Mouse (Mus musculus): Measurements from ENCODE around the gene Itpkb. TPM values are rescaled to one million over a fixed set of nuclear protein-coding genes. Genes with fewer than 3 reads are reported as not detected.

The Itpkb gene
- polyA plus RNA-seq, 1 experiment from 2014 or later, result 8.4 TPM

DNA sequence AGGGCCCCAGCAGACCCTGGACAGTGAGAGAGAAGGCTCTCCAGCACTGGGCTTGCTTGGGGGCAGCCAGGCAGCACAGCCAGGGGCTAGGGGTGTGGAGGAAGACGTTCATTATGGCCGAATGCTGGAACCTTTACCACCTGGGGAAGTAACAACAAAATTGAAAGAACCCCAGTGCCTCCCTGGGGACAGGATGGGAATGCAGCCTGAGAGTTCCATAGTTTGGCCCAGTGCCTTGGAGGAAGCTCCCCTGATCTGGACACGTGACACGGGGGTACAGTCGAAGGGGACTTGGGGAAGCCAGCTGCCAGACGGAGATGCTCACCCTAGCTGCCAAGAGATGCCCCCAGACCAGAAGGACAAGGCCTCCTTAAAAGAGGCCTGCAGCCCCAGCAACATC, 3.3 kb downstream of the Itpkb start:
- DNase-seq (ENCODE audit: low spot score) (no peak), ATAC-seq (no peak)
- Histone ChIP-seq H3K4me3 (ENCODE audit: low read depth, low read length) (peak overlapping the region; percentile 76), H3K9ac (replicated peaks; ENCODE audit: low read depth) (0 out of 2 replicates have a peak overlapping the region, but pooled peaks have one; percentile 12), H3K4me2 (replicated peaks; ENCODE audit: low read depth, low read length) (peak overlapping the region; percentile 96), H3K9me3 (ENCODE audit: low read length) (no peaks in the 10 kb centered on the region), H3K27me3 (replicated peaks; ENCODE audit: insufficient read depth, low read length) (no peaks in the 10 kb centered on the region), H3K36me3 (ENCODE audit: insufficient read depth, low read length) (no peaks in the 10 kb centered on the region), H3K4me1 (ENCODE audit: insufficient read depth, low read depth, low read length) (peaks cover 26% of the 10 kb centered on the region), H3K27ac (ENCODE audit: low read length) (no peak overlapping the region)
- TF ChIP-seq EP300 (IDR thresholded peaks at IDR 0.05) (no peak), CTCF (IDR thresholded peaks at IDR 0.05) (no peak)
- WGBS, result 50% methylated on average over 6 of the region's 6 CpGs

DNA sequence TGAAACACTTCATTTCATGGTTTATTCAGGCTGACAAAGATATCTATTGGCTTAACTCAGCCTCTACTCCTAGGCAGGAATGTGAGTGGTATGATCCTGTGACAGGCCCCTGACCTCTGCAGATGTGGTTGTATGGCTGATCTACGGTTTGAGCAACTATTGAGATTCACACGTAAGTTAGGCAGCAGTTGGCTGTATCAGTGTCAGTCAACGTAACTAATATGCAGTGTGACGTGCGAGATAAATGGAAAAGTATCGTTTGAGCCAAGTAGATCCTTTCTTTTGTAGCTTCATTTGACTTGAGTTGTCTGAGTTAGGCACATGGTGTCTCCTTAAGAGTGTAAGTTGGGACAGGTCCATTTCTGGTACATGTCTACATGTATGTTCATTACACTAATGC, 4.3 kb downstream of the Itpkb start:
- no peak overlapping the region for H3K9ac ChIP-seq (replicated peaks; ENCODE audit: low read depth)
- H3K9me3 ChIP-seq (ENCODE audit: low read length), result no peaks in the 10 kb centered on the region
- ATAC-seq (no peak), DNase-seq (ENCODE audit: low spot score) (no peak)
- H3K36me3 ChIP-seq (ENCODE audit: insufficient read depth, low read length), result no peaks in the 10 kb centered on the region
- H3K4me2 ChIP-seq (replicated peaks; ENCODE audit: low read depth, low read length), result peak overlapping the region; percentile 96
- no peaks in the 10 kb centered on the region for H3K27me3 ChIP-seq (replicated peaks; ENCODE audit: insufficient read depth, low read length)
- TF ChIP-seq CTCF (IDR thresholded peaks at IDR 0.05) (no peak), EP300 (IDR thresholded peaks at IDR 0.05) (no peak)
- 71% methylated on average over 6 of the region's 6 CpGs for WGBS
- H3K27ac ChIP-seq (ENCODE audit: low read length), result no peak overlapping the region
- H3K4me1 ChIP-seq (ENCODE audit: insufficient read depth, low read depth, low read length), result peaks cover 26% of the 10 kb centered on the region
- peak overlapping the region; percentile 76 for H3K4me3 ChIP-seq (ENCODE audit: low read depth, low read length)

- TF ChIP-seq EP300 (IDR thresholded peaks at IDR 0.05) (no peak), CTCF (IDR thresholded peaks at IDR 0.05) (no peak)
- Histone ChIP-seq H3K4me1 (ENCODE audit: insufficient read depth, low read depth, low read length) (peaks cover 26% of the 10 kb centered on the region), H3K9ac (replicated peaks; ENCODE audit: low read depth) (no peak overlapping the region), H3K9me3 (ENCODE audit: low read length) (no peaks in the 10 kb centered on the region), H3K4me3 (ENCODE audit: low read depth, low read length) (peak overlapping the region; percentile 14), H3K27me3 (replicated peaks; ENCODE audit: insufficient read depth, low read length) (no peaks in the 10 kb centered on the region), H3K36me3 (ENCODE audit: insufficient read depth, low read length) (no peaks in the 10 kb centered on the region), H3K4me2 (replicated peaks; ENCODE audit: low read depth, low read length) (peak overlapping the region; percentile 96), H3K27ac (ENCODE audit: low read length) (no peak overlapping the region)
- ATAC-seq (no peak), DNase-seq (ENCODE audit: low spot score) (no peak)
- WGBS, result 64% methylated on average over 12 of the region's 12 CpGs
Observed at GRCm38 (mm10) chr1:180335513-180336375, 5.5 kb downstream of the Itpkb start.

GRCm38 (mm10) chr1:180338358-180338757, 8.1 kb downstream of the Itpkb start:
- no peaks in the 10 kb centered on the region for H3K36me3 ChIP-seq (ENCODE audit: insufficient read depth, low read length)
- no peak overlapping the region for H3K4me3 ChIP-seq (ENCODE audit: low read depth, low read length)
- H3K4me2 ChIP-seq (replicated peaks; ENCODE audit: low read depth, low read length), result no peak overlapping the region
- no peaks in the 10 kb centered on the region for H3K27me3 ChIP-seq (replicated peaks; ENCODE audit: insufficient read depth, low read length)
- no peak for TF ChIP-seq CTCF (IDR thresholded peaks at IDR 0.05)
- no peak for TF ChIP-seq EP300 (IDR thresholded peaks at IDR 0.05)
- no peak overlapping the region for H3K9ac ChIP-seq (replicated peaks; ENCODE audit: low read depth)
- DNase-seq (ENCODE audit: low spot score) (no peak), ATAC-seq (no peak)
- H3K4me1 ChIP-seq (ENCODE audit: insufficient read depth, low read depth, low read length), result peaks cover 16% of the 10 kb centered on the region
- no peaks in the 10 kb centered on the region for H3K9me3 ChIP-seq (ENCODE audit: low read length)
- H3K27ac ChIP-seq (ENCODE audit: low read length), result no peak overlapping the region
- 76% methylated on average over 8 of the region's 8 CpGs for whole genome bisulfite sequencing

DNA sequence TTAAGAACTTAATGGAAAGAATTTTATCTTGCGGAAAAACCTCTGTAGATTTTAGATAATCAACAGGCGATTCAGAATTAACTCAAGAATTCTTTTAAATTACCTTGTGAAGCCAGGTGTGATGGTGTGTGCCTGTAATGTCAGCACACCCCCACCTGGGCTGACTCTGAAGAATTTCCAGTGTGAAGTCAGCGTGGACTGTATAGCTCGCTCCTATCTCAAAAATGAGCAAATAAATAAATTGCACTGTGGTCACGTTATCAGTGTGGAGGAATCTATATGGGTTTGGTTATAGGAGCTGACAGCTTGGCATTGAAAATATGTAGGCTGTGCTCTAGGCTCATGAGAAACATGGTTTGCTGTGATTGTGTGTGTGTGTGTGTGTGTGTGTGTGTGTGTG, 8.9 kb downstream of the Itpkb start:
- H3K36me3 ChIP-seq (ENCODE audit: insufficient read depth, low read length), result no peaks in the 10 kb centered on the region
- TF ChIP-seq EP300 (IDR thresholded peaks at IDR 0.05), result no peak
- 51% methylated on average over 5 of the region's 5 CpGs for WGBS
- ATAC-seq, result no peak
- no peak overlapping the region for H3K4me2 ChIP-seq (replicated peaks; ENCODE audit: low read depth, low read length)
- no peak for DNase-seq (ENCODE audit: low spot score)
- peaks cover 16% of the 10 kb centered on the region for H3K4me1 ChIP-seq (ENCODE audit: insufficient read depth, low read depth, low read length)
- no peak overlapping the region for H3K4me3 ChIP-seq (ENCODE audit: low read depth, low read length)
- H3K27me3 ChIP-seq (replicated peaks; ENCODE audit: insufficient read depth, low read length), result no peaks in the 10 kb centered on the region
- no peak overlapping the region for H3K9ac ChIP-seq (replicated peaks; ENCODE audit: low read depth)
- H3K27ac ChIP-seq (ENCODE audit: low read length), result no peak overlapping the region
- H3K9me3 ChIP-seq (ENCODE audit: low read length), result no peaks in the 10 kb centered on the region

DNA sequence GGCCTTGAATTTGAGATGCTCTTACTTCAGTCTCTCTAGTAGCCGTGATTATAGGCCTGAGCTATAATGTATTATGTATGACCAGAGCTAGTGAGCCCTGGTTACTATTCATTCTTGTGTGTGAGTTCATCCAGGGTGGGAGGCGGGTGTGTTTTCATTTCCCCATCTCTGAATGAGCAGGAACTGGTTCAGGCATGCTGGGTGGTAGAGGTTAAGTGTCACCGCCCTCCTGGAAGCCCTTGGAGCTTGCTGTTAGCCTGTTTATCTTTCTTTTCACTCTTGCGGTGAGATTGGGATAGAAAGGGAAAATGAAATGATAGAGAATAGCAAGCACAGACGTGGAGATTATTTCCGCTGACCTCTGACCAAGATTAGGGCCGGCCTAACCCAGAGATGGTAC, 12.7 kb downstream of the Itpkb start:
- Histone ChIP-seq H3K4me3 (ENCODE audit: low read depth, low read length) (no peak overlapping the region), H3K4me2 (replicated peaks; ENCODE audit: low read depth, low read length) (no peak overlapping the region), H3K27ac (ENCODE audit: low read length) (no peak overlapping the region), H3K36me3 (ENCODE audit: insufficient read depth, low read length) (no peaks in the 10 kb centered on the region), H3K9ac (replicated peaks; ENCODE audit: low read depth) (no peak overlapping the region), H3K9me3 (ENCODE audit: low read length) (no peaks in the 10 kb centered on the region), H3K27me3 (replicated peaks; ENCODE audit: insufficient read depth, low read length) (no peaks in the 10 kb centered on the region), H3K4me1 (ENCODE audit: insufficient read depth, low read depth, low read length) (peaks cover 16% of the 10 kb centered on the region)
- TF ChIP-seq CTCF (IDR thresholded peaks at IDR 0.05) (no peak), EP300 (IDR thresholded peaks at IDR 0.05) (no peak)
- ATAC-seq (peak; percentile 25; the same call in 1 of the 2 replicates), DNase-seq (ENCODE audit: low spot score) (no peak)
- WGBS, result 59% methylated on average over 7 of the region's 7 CpGs

Measured in lung, postnatal 0 days (tissue).